Mouse (Mus musculus) MEL (cell line): ENCODE data around the gene Erc2. TPM values are rescaled to one million over a fixed set of nuclear protein-coding genes. Genes with fewer than 3 reads are reported as not detected.

Experiments
- DNase-seq: peaks from one replicate; pipeline ENCODE4 v3.0.0; 2011; ENCODE audit warnings: low read depth, low spot score
- H3K27ac ChIP-seq: 2 replicates; pipeline ENCODE4 v1.5.1; 2012; ENCODE audit warnings: low read depth, mild to moderate bottlenecking, control low read depth, low read length, moderate library complexity; ENCODE audit not compliant: control insufficient read depth
- H3K27me3 ChIP-seq, 2 experiments: fragments of 150-350 bp in 1 of 2; sonication (generic) in 1 of 2; 2 replicates each; pipeline ENCODE4 v1.6.1; 2012; ENCODE audit warnings: low read length in 2 of 2, mild to moderate bottlenecking in 2 of 2, improper control_type of control experiment in 1 of 2, moderate library complexity in 1 of 2; ENCODE audit not compliant: insufficient read depth in 2 of 2, control insufficient read depth in 1 of 2
- H3K36me3 ChIP-seq, 2 experiments: 2 replicates each; pipeline ENCODE4 v1.6.1; 2012 to 2014; ENCODE audit warnings: low read length in 2 of 2, improper control_type of control experiment in 1 of 2, inconsistent platforms in 1 of 2, mild to moderate bottlenecking in 1 of 2; ENCODE audit not compliant: insufficient read depth in 2 of 2, control insufficient read depth in 1 of 2
- H3K4me1 ChIP-seq, 2 experiments: fragments of 150-350 bp in 1 of 2; sonication (generic) in 1 of 2; 2 replicates each; pipeline ENCODE4 v1.6.1; 2012; ENCODE audit warnings: low read length in 2 of 2, improper control_type of control experiment in 1 of 2, mild to moderate bottlenecking in 1 of 2; ENCODE audit not compliant: insufficient read depth in 2 of 2, control insufficient read depth in 1 of 2
- H3K4me3 ChIP-seq, 2 experiments: fragments of 150-350 bp in 1 of 2; sonication (generic) in 1 of 2; 2 replicates each; pipeline ENCODE4 v1.5.1; 2012; ENCODE audit warnings: low read depth in 2 of 2, low read length in 2 of 2, mild to moderate bottlenecking in 2 of 2, moderate library complexity in 2 of 2, control low read depth in 1 of 2, improper control_type of control experiment in 1 of 2; ENCODE audit not compliant: control insufficient read depth in 1 of 2, insufficient read depth in 1 of 2
- H3K79me2 ChIP-seq: 2 replicates; pipeline ENCODE4 v1.6.1; 2012; ENCODE audit warnings: mild to moderate bottlenecking, low read length, moderate library complexity; ENCODE audit not compliant: control insufficient read depth, poor library complexity, insufficient read depth
- H3K9ac ChIP-seq: 2 replicates; pipeline ENCODE4 v1.6.1; 2012; ENCODE audit warnings: low read depth, mild to moderate bottlenecking, control low read depth, low read length, moderate library complexity; ENCODE audit not compliant: control insufficient read depth, poor library complexity, severe bottlenecking
- H3K9me3 ChIP-seq: fragments of 150-350 bp; sonication (generic); replicated peaks from 2 replicates; pipeline ENCODE4 v1.6.1; 2012; ENCODE audit warnings: mild to moderate bottlenecking, low read length, improper control_type of control experiment, moderate library complexity; ENCODE audit not compliant: insufficient read depth
- CHD1 ChIP-seq: IDR thresholded peaks from 2 replicates; pipeline ENCODE4 v1.6.1; 2012; ENCODE audit warnings: low read depth, mild to moderate bottlenecking, inconsistent platforms, low read length, improper control_type of control experiment
- CHD2 ChIP-seq: IDR thresholded peaks from 2 replicates; pipeline ENCODE4 v1.6.1; 2011; ENCODE audit warnings: low read length, improper control_type of control experiment
- E2F4 ChIP-seq: IDR thresholded peaks from 2 replicates; pipeline ENCODE4 v1.6.1; 2011; ENCODE audit warnings: low read depth, low read length, improper control_type of control experiment, borderline replicate concordance
- EP300 ChIP-seq, 2 experiments: IDR thresholded peaks; 2 replicates each; pipeline ENCODE4 v1.6.1; 2011; ENCODE audit warnings: improper control_type of control experiment in 2 of 2, low read length in 2 of 2, low read depth in 1 of 2, mild to moderate bottlenecking in 1 of 2
- ETS1 ChIP-seq: IDR thresholded peaks from 2 replicates; pipeline ENCODE4 v1.6.1; 2012; ENCODE audit warnings: low read depth, mild to moderate bottlenecking, inconsistent platforms, low read length, improper control_type of control experiment, moderate library complexity
- GABPA ChIP-seq: IDR thresholded peaks from 2 replicates; pipeline ENCODE4 v1.6.1; 2012; ENCODE audit warnings: low read depth, mild to moderate bottlenecking, inconsistent platforms, low read length, improper control_type of control experiment, moderate library complexity
- GATA1 ChIP-seq: IDR thresholded peaks from 2 replicates; pipeline ENCODE4 v1.6.1; 2011; ENCODE audit warnings: low read depth, low read length, improper control_type of control experiment
- JUND ChIP-seq: IDR thresholded peaks from 2 replicates; pipeline ENCODE4 v1.6.1; 2011; ENCODE audit warnings: low read depth, mild to moderate bottlenecking, improper control_type of control experiment, low read length
- MAX ChIP-seq: IDR thresholded peaks from 2 replicates; pipeline ENCODE4 v1.6.1; 2011; ENCODE audit warnings: low read length, improper control_type of control experiment
- MEF2A ChIP-seq: IDR thresholded peaks from 2 replicates; pipeline ENCODE4 v1.6.1; 2014; ENCODE audit warnings: low read depth, mild to moderate bottlenecking, inconsistent platforms, low read length, improper control_type of control experiment; ENCODE audit not compliant: poor library complexity, insufficient replicate concordance, severe bottlenecking; ENCODE audit errors: extremely low read depth
- MYC ChIP-seq: IDR thresholded peaks from 2 replicates; pipeline ENCODE4 v1.6.1; 2011; ENCODE audit warnings: low read depth, mild to moderate bottlenecking, low read length, improper control_type of control experiment, moderate library complexity
- NRF1 ChIP-seq: IDR thresholded peaks from 2 replicates; pipeline ENCODE4 v1.6.1; 2014; ENCODE audit warnings: low read depth, mild to moderate bottlenecking, inconsistent platforms, low read length, improper control_type of control experiment, moderate library complexity; ENCODE audit not compliant: poor library complexity, insufficient read depth, severe bottlenecking
- POLR2AphosphoS2 ChIP-seq: IDR thresholded peaks from 2 replicates; pipeline ENCODE4 v1.6.1; 2011; ENCODE audit warnings: low read length, improper control_type of control experiment
- RCOR1 ChIP-seq: IDR thresholded peaks from 2 replicates; pipeline ENCODE4 v1.6.1; 2012; ENCODE audit warnings: low read depth, mild to moderate bottlenecking, inconsistent platforms, low read length, improper control_type of control experiment
- SIN3A ChIP-seq: IDR thresholded peaks from 2 replicates; pipeline ENCODE4 v1.6.1; 2012; ENCODE audit warnings: low read length, improper control_type of control experiment, inconsistent platforms
- SMC3 ChIP-seq: IDR thresholded peaks from 2 replicates; pipeline ENCODE4 v1.6.1; 2011; ENCODE audit warnings: low read depth, low read length, improper control_type of control experiment
- ZC3H11A ChIP-seq: IDR thresholded peaks from 2 replicates; pipeline ENCODE4 v1.6.1; 2012; ENCODE audit warnings: low read depth, mild to moderate bottlenecking, inconsistent platforms, low read length, improper control_type of control experiment
- ZKSCAN1 ChIP-seq: IDR thresholded peaks from 2 replicates; pipeline ENCODE4 v1.6.1; 2012; ENCODE audit warnings: low read depth, mild to moderate bottlenecking, inconsistent platforms, low read length, improper control_type of control experiment, moderate library complexity
- ZMIZ1 ChIP-seq: IDR thresholded peaks from 2 replicates; pipeline ENCODE4 v1.6.1; 2012; ENCODE audit warnings: low read depth, mild to moderate bottlenecking, inconsistent platforms, low read length, improper control_type of control experiment, moderate library complexity
- ZNF384 ChIP-seq: IDR thresholded peaks from 2 replicates; pipeline ENCODE4 v1.6.1; 2012; ENCODE audit warnings: low read depth, mild to moderate bottlenecking, inconsistent platforms, low read length, improper control_type of control experiment
- polyA plus RNA-seq, 2 experiments: library from polyadenylated mRNA; stranded (reverse) in 1 of 2; unstranded in 1 of 2; fragments of >175 nt in 1 of 2; fragments of >200 nt in 1 of 2; gene quantifications; 2 replicates each; pipeline versions ENCODE4 v1.2.1 to v1.2.4; 2012; ENCODE audit warnings: low replicate concordance in 2 of 2, low read depth in 1 of 2; ENCODE audit not compliant: insufficient read length in 2 of 2, insufficient read depth in 1 of 2, missing spikeins in 1 of 2
- total RNA-seq: library from RNA; depleted of rRNA; stranded (reverse); fragments of 300-350 nt; gene quantifications from 2 replicates; pipeline ENCODE4 v1.2.3, GENCODE M21; 2012

Gene Erc2
- total and polyA plus RNA-seq, 3 experiments = not detected

GRCm38 (mm10) chr14:27945276-27945675 is 323.0 kb downstream of the Erc2 start:
- Histone ChIP-seq H3K36me3 (no peaks in the 10 kb centered on the region), H3K9me3 (no peaks in the 10 kb centered on the region), H3K4me1 (no peaks in the 10 kb centered on the region), H3K27ac (no peak overlapping the region), H3K27me3 (no peaks in the 10 kb centered on the region), H3K9ac (no peak overlapping the region), H3K4me3 (no peak overlapping the region)
- DNase-seq = no peak
- TF ChIP-seq MYC (no peak), ZC3H11A (no peak), RCOR1 (no peak)
- TF ChIP-seq, all 39 proteins: peak for 0
- no peaks in the 10 kb centered on the region for H3K79me2 ChIP-seq

DNA sequence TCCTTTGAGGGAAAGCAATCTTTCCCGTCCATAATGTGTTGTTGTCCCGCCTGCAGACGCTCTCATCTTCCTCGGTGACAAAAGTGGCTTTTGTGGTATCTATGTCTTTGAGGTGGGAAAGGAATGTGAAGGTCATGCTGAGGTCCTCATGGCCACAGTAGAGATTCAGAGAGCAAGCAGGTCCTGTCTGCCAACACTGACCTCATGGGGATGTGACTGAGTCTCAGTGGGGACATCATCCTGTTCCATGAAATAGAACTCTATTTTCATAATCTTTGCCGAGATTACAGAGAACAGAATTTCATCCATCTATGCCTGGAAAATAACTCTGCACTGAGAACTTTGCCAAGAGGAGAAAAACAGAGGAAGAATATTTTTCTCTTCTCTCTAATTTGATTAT is 324.0 kb downstream of the Erc2 start:
- H3K9ac ChIP-seq = no peak overlapping the region
- no peak for DNase-seq
- H3K27me3 ChIP-seq = no peaks in the 10 kb centered on the region
- H3K4me3 ChIP-seq = no peak overlapping the region
- H3K4me1 ChIP-seq = no peaks in the 10 kb centered on the region
- no peaks in the 10 kb centered on the region for H3K36me3 ChIP-seq
- no peaks in the 10 kb centered on the region for H3K9me3 ChIP-seq
- TF ChIP-seq GATA1 = no peak
- TF ChIP-seq E2F4 = no peak
- no peak for TF ChIP-seq POLR2AphosphoS2
- TF ChIP-seq JUND = no peak
- TF ChIP-seq ZC3H11A = no peak
- TF ChIP-seq MAX = no peak
- no peak for TF ChIP-seq GABPA
- no peak for TF ChIP-seq ZMIZ1
- TF ChIP-seq CHD1 = no peak
- no peak for TF ChIP-seq CHD2
- no peak for TF ChIP-seq SIN3A
- TF ChIP-seq SMC3 = no peak
- TF ChIP-seq ETS1 = no peak
- TF ChIP-seq NRF1 = no peak
- TF ChIP-seq MEF2A = no peak
- no peak for TF ChIP-seq EP300 (IDR thresholded peaks at IDR 0.05; ENCODE audit: low read depth in 1 of 2, low read length in 2 of 2)
- no peak for TF ChIP-seq ZNF384
- TF ChIP-seq ZKSCAN1 = no peak
- TF ChIP-seq, all 39 proteins: peak for 0
- no peaks in the 10 kb centered on the region for H3K79me2 ChIP-seq
- H3K27ac ChIP-seq = no peak overlapping the region
